Mouse (Mus musculus) G1E-ER4 (cell line): ENCODE results near the gene Eif4e2. TPM values are rescaled to one million over a fixed set of nuclear protein-coding genes. Genes with fewer than 3 reads are reported as not detected.

Experiments
- GATA1 ChIP-seq: IDR thresholded peaks from one replicate; pipeline ENCODE4 v1.8.0; 2012; ENCODE audit warnings: low read length, inconsistent platforms
- polyA plus RNA-seq: library from polyadenylated mRNA; stranded (reverse); fragments of >175 nt; gene quantifications from 2 replicates; pipeline ENCODE4 v1.2.3, GENCODE M21; 2012

Eif4e2 gene
- polyA plus RNA-seq, 1 experiment = 39.3 TPM

- no peak for TF ChIP-seq GATA1
Measured at GRCm38 (mm10) chr1:87270641-87271467, 57.1 kb downstream of the Eif4e2 start.

- TF ChIP-seq GATA1 = no peak
Measured at GRCm38 (mm10) chr1:87271596-87271995, 57.9 kb downstream of the Eif4e2 start.

DNA sequence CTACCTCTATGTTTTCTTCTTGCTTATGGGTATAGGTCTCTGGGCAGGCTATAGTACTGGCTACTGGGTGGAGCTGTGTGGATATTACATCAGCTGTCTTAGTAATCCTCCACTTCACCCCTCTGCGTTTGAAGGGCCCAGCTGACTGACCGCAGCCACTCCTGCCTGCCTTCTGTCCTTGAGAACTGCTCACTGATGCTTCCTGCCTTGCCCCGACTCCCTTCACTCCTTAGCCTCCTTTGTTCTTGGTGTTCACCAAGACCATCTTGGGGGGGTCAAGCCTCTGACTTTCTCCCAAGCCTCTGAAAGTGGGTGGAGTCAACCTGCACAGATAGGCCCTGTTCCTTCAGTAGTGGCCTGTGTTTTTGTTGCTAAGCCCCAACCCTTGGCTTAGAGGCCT lies 58.7 kb downstream of the Eif4e2 start:
- no peak for TF ChIP-seq GATA1

- TF ChIP-seq GATA1 = no peak
Measured at GRCm38 (mm10) chr1:87273514-87273942, 59.8 kb downstream of the Eif4e2 start.

GRCm38 (mm10) chr1:87274134-87274533 lies 60.4 kb downstream of the Eif4e2 start:
- TF ChIP-seq GATA1 = no peak

- TF ChIP-seq GATA1 = no peak
Measured at GRCm38 (mm10) chr1:87275151-87275550, 61.4 kb downstream of the Eif4e2 start.

DNA sequence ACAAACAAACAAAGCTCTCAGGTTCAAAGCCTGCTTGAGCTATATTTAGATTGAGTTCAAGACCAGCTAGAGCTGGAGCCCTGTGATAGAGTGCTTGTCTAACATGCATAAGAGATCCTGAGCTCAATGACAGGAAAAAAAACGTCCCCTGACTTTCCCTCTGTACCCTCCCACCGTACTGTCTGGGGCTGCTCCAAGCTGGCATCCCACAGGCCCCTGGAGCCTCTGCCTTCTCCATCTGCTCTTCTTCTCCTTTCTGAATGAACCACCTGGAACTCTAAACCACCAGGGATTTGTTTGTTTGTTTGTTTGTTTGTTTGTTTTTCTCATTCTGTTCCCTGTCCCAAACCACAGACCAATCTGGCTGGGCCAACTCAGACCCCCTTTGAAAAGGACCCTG lies 62.3 kb downstream of the Eif4e2 start:
- TF ChIP-seq GATA1 = no peak

DNA sequence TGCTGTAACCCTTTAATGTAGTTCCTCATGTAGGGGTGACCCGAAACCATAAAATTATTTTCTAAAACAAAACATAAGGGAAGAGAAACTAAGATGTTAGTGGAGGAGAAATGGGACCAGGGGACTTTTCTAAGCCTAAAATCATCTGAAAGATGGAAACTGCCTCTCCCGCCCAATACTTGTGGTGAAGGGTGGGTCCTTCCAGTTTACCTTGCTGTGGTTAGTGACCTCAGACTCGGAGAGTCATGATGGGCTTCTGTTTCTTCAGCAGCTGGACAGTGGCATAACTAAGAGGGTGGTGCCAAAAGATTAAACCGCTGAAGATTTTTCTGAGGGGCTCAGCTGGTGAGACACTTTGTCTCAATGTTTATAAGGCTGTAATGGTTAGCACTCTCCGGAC lies 66.6 kb downstream of the Eif4e2 start:
- no peak for TF ChIP-seq GATA1

- TF ChIP-seq GATA1 = no peak
Measured at GRCm38 (mm10) chr1:87281599-87282412, 68.1 kb downstream of the Eif4e2 start.

GRCm38 (mm10) chr1:87282413-87282788 lies 68.7 kb downstream of the Eif4e2 start:
- no peak for TF ChIP-seq GATA1

GRCm38 (mm10) chr1:87283410-87283960 lies 69.8 kb downstream of the Eif4e2 start:
- TF ChIP-seq GATA1 = no peak

- TF ChIP-seq GATA1 = no peak
Measured at GRCm38 (mm10) chr1:87287105-87287504, 73.4 kb downstream of the Eif4e2 start.

Other genes starting within 250 kb of the Eif4e2 start
- not detected in 2 replicates for gene Alppl2, start 124.0 kb upstream of the Eif4e2 start, polyA plus RNA-seq
- not detected in 2 replicates for gene Alpi, start 112.3 kb upstream of the Eif4e2 start, polyA plus RNA-seq
- gene Akp3, start 88.9 kb upstream of the Eif4e2 start, polyA plus RNA-seq = not detected in 2 replicates
- gene Ecel1, start 57.4 kb upstream of the Eif4e2 start, polyA plus RNA-seq = not detected in 2 replicates
- gene Prss56, start 30.6 kb upstream of the Eif4e2 start, polyA plus RNA-seq = not detected in 2 replicates
- gene Chrnd, start 23.3 kb upstream of the Eif4e2 start, polyA plus RNA-seq = not detected in 2 replicates
- gene Chrng, start 9.3 kb upstream of the Eif4e2 start, polyA plus RNA-seq = not detected in 2 replicates
- gene Efhd1, start 50.4 kb downstream of the Eif4e2 start, polyA plus RNA-seq = 0.04 TPM in 1 of 2 replicates, not detected in the other
- 30.5 and 33.8 TPM in 2 replicates for gene Gigyf2, start 113.1 kb downstream of the Eif4e2 start, polyA plus RNA-seq
- gene Kcnj13, start 180.8 kb downstream of the Eif4e2 start, polyA plus RNA-seq = not detected in 2 replicates